Mouse (Mus musculus) right cerebral cortex, adult 2 months (tissue): Measurements from ENCODE around the gene Car7.

Experiments
- DNase-seq, 2 experiments: peaks; one replicate each; pipeline ENCODE4 v3.0.0; 2021 to 2022; ENCODE audit warnings: low spot score in 2 of 2

The Car7 gene

GRCm38 (mm10) chr8:104533971-104534778, at the start of gene Car7, which contains the start of gene Nae1:
Gene Car7 (plus strand): TSS chr8:104534689.
Gene Nae1 (minus strand): TSS chr8:104534637.
- peak; percentile 94 to 95 for DNase-seq

GRCm38 (mm10) chr8:104509061-104510006, 25.2 kb upstream of the Car7 start, which contains the start of gene Terb1:
Gene Terb1 (minus strand): TSS chr8:104509910.
- DNase-seq, result peak; percentile 38 to 41

GRCm38 (mm10) chr8:104510134-104510533, 24.4 kb upstream of the Car7 start:
- DNase-seq, result peak in 1 of 2 experiments; percentile 3

- DNase-seq, result no peak
These were observed 16.6 kb upstream of the Car7 start for GRCm38 (mm10) chr8:104517872-104518271.

- no peak for DNase-seq
These were observed 4.8 kb upstream of the Car7 start for GRCm38 (mm10) chr8:104529671-104530070.

GRCm38 (mm10) chr8:104533551-104533950, 938 bp upstream of the Car7 start:
- no peak for DNase-seq

GRCm38 (mm10) chr8:104534779-104535141, 271 bp downstream of the Car7 start:
- peak; percentile 37 to 47 for DNase-seq

- DNase-seq, result no peak
These were observed 889 bp downstream of the Car7 start for GRCm38 (mm10) chr8:104535378-104535777.

GRCm38 (mm10) chr8:104536028-104536427, 1.5 kb downstream of the Car7 start:
- DNase-seq, result no peak

GRCm38 (mm10) chr8:104538896-104539295, 4.4 kb downstream of the Car7 start:
- no peak for DNase-seq

- DNase-seq, result peak; percentile 58 to 60
These were observed 5.1 kb downstream of the Car7 start for GRCm38 (mm10) chr8:104539566-104539965.

- DNase-seq, result no peak
These were observed 5.7 kb downstream of the Car7 start for GRCm38 (mm10) chr8:104540238-104540637.

GRCm38 (mm10) chr8:104540710-104541514, 6.4 kb downstream of the Car7 start:
- DNase-seq, result peak; percentile 53 to 62

GRCm38 (mm10) chr8:104541515-104541880, 7.0 kb downstream of the Car7 start:
- DNase-seq, result no peak

- peak; percentile 83 to 84 for DNase-seq
These were observed 7.7 kb downstream of the Car7 start for GRCm38 (mm10) chr8:104542160-104542559.

GRCm38 (mm10) chr8:104543440-104544045, 9.1 kb downstream of the Car7 start:
- no peak for DNase-seq

GRCm38 (mm10) chr8:104555191-104555590, 20.7 kb downstream of the Car7 start:
- no peak for DNase-seq

GRCm38 (mm10) chr8:104557226-104557625, 22.7 kb downstream of the Car7 start:
- no peak for DNase-seq

GRCm38 (mm10) chr8:104560731-104561130, 26.2 kb downstream of the Car7 start:
- DNase-seq, result no peak

- peak; percentile 82 to 86 for DNase-seq
These were observed 30.4 kb downstream of the Car7 start for GRCm38 (mm10) chr8:104564633-104565456.
